Mouse (Mus musculus) adrenal gland, postnatal 4 days (tissue): Measurements from ENCODE around the gene Gm5478. TPM values are rescaled to one million over a fixed set of nuclear protein-coding genes. Genes with fewer than 3 reads are reported as not detected.
"Not testable (repeated sequence)": the region's sequence is repeated elsewhere in the genome, so short reads cannot be mapped to it uniquely, and the experiment has no call there.

Source experiments
- DNase-seq, 2 experiments: peaks; one replicate each; pipeline ENCODE4 v3.0.0; 2021 to 2022; ENCODE audit warnings: low spot score in 2 of 2, mixed read lengths in 2 of 2
- long read RNA-seq, 2 experiments: library from polyadenylated mRNA; stranded (forward); transcript quantifications; one replicate each; pipeline ENCODE4 v2.0.0; 2021
- microRNA-seq: library from miRNA; unstranded; fragments of <30 nt; microRNA quantifications from one replicate; pipeline ENCODE4 v1.2.0, GENCODE M21; 2021
- total RNA-seq, 2 experiments: library from RNA; stranded (reverse); gene quantifications; 2 replicates each; pipeline ENCODE4 v1.2.3; 2021

Gm5478 gene
- total RNA-seq = not detected
- long read RNA-seq, experiment 1 = 0 reads
- long read RNA-seq, experiment 2 = 0 reads

- DNase-seq = no peak
Observed at GRCm38 (mm10) chr15:101647280-101647679, at the start of gene Gm5478. Gm5478 (minus strand) TSS chr15:101647380.

GRCm38 (mm10) chr15:101694207-101694606 is 47.0 kb upstream of the Gm5478 start, which contains the start of gene Krt6a:
Krt6a (minus strand) TSS chr15:101694307.
- DNase-seq = no peak

- not testable (repeated sequence) for DNase-seq
Observed at GRCm38 (mm10) chr15:101690460-101690859, 43.3 kb upstream of the Gm5478 start.

DNA sequence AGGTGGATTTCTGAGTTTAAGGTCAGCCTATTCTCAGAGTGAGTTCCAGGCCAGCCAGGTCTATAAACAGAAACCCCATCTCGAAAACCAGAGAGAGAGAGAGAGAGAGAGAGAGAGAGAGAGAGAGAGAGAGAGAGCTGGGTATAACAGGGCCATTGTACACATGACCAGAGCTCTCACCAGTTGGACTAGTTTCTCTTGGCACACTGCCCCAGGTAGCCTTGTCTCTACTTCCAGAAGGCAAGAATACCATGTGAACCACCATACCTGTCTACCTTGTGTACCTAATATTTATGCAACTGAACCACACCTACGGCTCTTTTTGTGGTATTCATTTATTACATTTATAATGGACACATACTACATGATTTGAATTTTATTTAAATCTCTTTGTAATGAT is 41.0 kb upstream of the Gm5478 start:
- no peak for DNase-seq

DNA sequence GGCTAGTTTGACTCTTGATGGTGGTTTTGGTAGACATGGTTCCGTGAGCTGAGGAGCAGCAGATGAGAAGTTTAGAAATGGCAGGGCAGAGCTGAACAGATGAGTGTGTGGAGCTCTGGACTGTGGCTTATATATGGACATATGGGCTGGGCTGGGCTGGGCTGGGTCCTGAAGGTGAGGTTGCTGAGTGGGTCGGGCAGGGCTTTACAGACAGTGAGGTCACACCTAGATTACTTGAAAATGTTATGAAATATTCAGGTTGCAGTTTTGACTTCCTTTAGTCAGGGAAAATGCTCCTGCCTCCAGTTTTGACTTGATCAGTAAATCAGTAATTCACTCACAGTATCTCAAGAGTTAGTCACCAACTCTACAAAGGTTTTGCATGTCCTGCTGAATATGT is 33.0 kb upstream of the Gm5478 start, which contains the start of gene Krt6b:
Gene Krt6b, minus strand, starts transcription at position 101 of the 400 bp plus-strand sequence.
- no peak for DNase-seq

DNA sequence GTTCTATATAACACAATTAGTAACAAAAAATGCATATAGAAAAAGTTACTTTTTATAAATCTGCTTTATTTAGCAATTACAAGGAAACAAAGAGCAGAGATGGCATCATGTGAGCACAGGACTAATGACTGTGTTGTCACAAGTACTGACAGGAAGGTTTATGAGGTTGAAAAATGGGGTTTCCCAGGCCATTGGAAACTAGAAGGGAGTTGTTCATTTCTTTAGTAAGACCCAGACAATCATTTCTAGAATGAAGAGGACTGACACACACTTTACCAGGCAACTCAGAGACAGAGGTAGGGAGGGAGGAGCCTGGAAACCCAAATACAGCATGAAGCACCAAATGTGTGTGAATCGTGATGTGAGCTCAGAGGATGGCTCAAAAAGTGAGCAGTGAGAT is 28.8 kb upstream of the Gm5478 start:
- DNase-seq = no peak

GRCm38 (mm10) chr15:101652736-101653265 is 5.6 kb upstream of the Gm5478 start:
- DNase-seq = no peak

- DNase-seq = no peak
Observed at GRCm38 (mm10) chr15:101627884-101628283, 19.3 kb downstream of the Gm5478 start, which contains the start of gene Gm5414. Gm5414 (minus strand) TSS chr15:101628188.

GRCm38 (mm10) chr15:101599123-101599522 is 48.1 kb downstream of the Gm5478 start:
- no peak for DNase-seq

Small RNAs within 50 kb of the gene (microRNA-seq; reads per million reads assigned to microRNA genes)
- gene Gm44342 (not detected), gene Gm44383 (not detected), gene Gm44479 (not detected)

Other genes starting within 250 kb of the Gm5478 start
- 10 to 100 TPM in 1 of 2 experiments, 1 to 10 TPM in 1; 4.1 to 12.3 TPM for gene Krt7, start 236.3 kb downstream of the Gm5478 start, total RNA-seq
- gene Krt87, start 208.6 kb downstream of the Gm5478 start, total RNA-seq = not detected
- gene Krt88, start 199.6 kb downstream of the Gm5478 start, total RNA-seq = not detected
- not detected for gene Krt81, start 183.6 kb downstream of the Gm5478 start, total RNA-seq
- gene Krt86, start 173.9 kb downstream of the Gm5478 start, total RNA-seq = not detected
- not detected for gene Krt83, start 155.9 kb downstream of the Gm5478 start, total RNA-seq
- gene Gm49425, start 130.1 kb downstream of the Gm5478 start, total RNA-seq = not detected
- gene Krt84, start 114.6 kb downstream of the Gm5478 start, total RNA-seq = not detected
- gene Krt82, start 96.7 kb downstream of the Gm5478 start, total RNA-seq = not detected
- under 1 TPM; 0.31 to 0.34 TPM for gene Krt90, start 84.4 kb downstream of the Gm5478 start, total RNA-seq
- not detected for gene Krt75, start 73.5 kb downstream of the Gm5478 start, total RNA-seq
- not detected for gene Gm5414, start 19.2 kb downstream of the Gm5478 start, total RNA-seq
- gene Krt6b, start 32.9 kb upstream of the Gm5478 start, total RNA-seq = not detected
- not detected for gene Krt6a, start 46.9 kb upstream of the Gm5478 start, total RNA-seq
- not detected for gene Krt5, start 65.5 kb upstream of the Gm5478 start, total RNA-seq
- not detected for gene Krt71, start 95.7 kb upstream of the Gm5478 start, total RNA-seq
- gene Krt72, start 139.1 kb upstream of the Gm5478 start, total RNA-seq = not detected
- gene Krt73, start 155.0 kb upstream of the Gm5478 start, total RNA-seq = not detected
- not detected for gene Krt2, start 170.8 kb upstream of the Gm5478 start, total RNA-seq
- gene Krt1, start 203.4 kb upstream of the Gm5478 start, total RNA-seq = under 1 TPM; 0.39 to 0.45 TPM
- not detected for gene Krt77, start 222.3 kb upstream of the Gm5478 start, total RNA-seq
- gene Krt76, start 245.5 kb upstream of the Gm5478 start, total RNA-seq = not detected